Mouse (Mus musculus): ENCODE results near the gene Pde3b. TPM values are rescaled to one million over a fixed set of nuclear protein-coding genes. Genes with fewer than 3 reads are reported as not detected.
"Not testable (repeated sequence)": the region's sequence is repeated elsewhere in the genome, so short reads cannot be mapped to it uniquely, and the experiment has no call there.

The Pde3b gene
- polyA plus RNA-seq (2015; fragmentation: Nextera tagmentation; extraction: Ambion mirVana) = 1.7 and 2.1 TPM in 2 replicates

DNA sequence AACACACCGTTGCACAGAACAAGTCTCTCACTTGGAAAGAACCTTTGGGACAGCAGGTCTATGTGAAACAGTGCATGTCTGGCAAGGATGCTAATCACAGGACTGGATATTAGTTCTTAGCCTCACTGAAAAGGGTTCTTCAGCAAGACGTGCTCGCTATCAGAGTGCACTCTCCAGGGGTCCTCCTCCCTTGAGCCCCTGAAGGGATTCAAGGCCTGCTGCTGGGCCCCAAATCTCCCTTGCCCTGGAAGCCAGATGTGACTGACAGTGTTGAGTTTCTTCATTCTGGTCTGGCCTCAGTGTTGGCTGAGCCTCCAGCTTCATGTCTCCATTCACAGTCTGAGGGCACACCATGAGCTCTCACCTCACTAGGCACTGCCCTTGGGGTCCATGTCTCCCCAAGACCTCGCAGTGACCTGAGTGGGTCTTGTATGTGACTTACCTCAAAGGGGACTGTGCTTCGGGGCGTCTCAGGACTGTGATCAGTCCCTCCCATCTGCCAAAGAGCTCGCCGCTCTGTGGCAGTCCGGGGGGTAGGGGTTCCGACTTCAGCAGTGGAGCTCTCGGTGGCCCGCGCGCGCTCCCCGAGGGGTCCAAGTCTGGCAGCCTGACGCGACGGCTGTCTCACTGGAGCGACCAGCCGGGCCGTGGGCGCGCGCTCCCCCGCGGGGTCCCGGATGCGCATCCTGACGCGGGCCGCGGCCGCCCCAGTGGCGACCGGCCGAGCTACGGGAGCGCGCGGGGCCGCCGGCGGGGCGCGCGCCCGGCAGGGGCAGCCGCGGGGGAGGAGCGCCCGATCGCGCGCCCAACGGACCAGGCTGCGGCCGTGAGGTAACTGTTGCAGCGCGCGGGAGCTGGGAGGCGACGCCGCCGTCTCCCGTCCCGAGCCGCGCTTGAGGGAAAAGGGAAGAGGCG is at the start of gene Pde3b:
TSS of gene Pde3b (plus strand) at position 861 of the 915 bp plus-strand sequence.
- TF ChIP-seq CTCF (IDR thresholded peaks at IDR 0.05; ENCODE audit: low read depth) = no peak
- H3K27me3 ChIP-seq (replicated peaks; ENCODE audit: control insufficient read depth, insufficient read depth, low read length) = peaks cover 5% of the 10 kb centered on the region; the same call in 1 of the 2 replicates
- WGBS = 4% methylated on average over 52 of the region's 70 CpGs
- H3K4me1 ChIP-seq (replicated peaks; ENCODE audit: control insufficient read depth, insufficient read depth, low read length) = no peaks in the 10 kb centered on the region
- H3K27ac ChIP-seq (ENCODE audit: low read depth, low read length) = peak within 1 kb of the TSS; percentile 57
- no peaks in the 10 kb centered on the region for H3K9me3 ChIP-seq (ENCODE audit: control insufficient read depth)
- peak within 1 kb of the TSS; percentile 84 for H3K4me3 ChIP-seq (ENCODE audit: low read depth, low read length)
- peak within 1 kb of the TSS; percentile 100 for H3K4me2 ChIP-seq (replicated peaks; ENCODE audit: low read depth)
- peak within 1 kb of the TSS; percentile 64 for H3K9ac ChIP-seq (ENCODE audit: low read depth, low read length)
- no peaks in the 10 kb centered on the region for H3K36me3 ChIP-seq (ENCODE audit: control insufficient read depth, insufficient read depth)
- peak; percentile 84 for ATAC-seq

DNA sequence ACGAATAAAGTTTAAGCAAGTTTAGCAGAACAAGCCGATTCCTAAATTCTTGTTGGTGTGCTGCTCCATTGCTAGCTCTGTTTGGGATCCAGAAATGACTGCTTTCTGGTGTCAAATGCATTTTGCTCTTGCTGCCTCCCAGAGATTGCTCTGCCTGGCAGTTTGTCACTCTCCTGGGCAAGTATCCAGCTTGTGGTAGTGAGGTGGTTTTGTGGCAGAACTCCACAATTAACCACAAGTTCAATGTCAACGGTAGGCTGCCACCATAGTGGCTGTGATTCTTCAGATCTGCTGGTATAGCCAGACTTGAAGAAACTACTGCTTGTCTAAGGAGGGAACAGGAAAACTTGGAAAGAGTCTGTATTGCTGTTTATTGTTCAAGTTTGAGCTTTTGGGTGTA is 13.0 kb upstream of the Pde3b start:
- Histone ChIP-seq H3K4me3 (ENCODE audit: low read depth, low read length) (no peak overlapping the region), H3K27ac (ENCODE audit: low read depth, low read length) (no peak overlapping the region), H3K36me3 (ENCODE audit: control insufficient read depth, insufficient read depth) (no peaks in the 10 kb centered on the region), H3K27me3 (replicated peaks; ENCODE audit: control insufficient read depth, insufficient read depth, low read length) (no peaks in the 10 kb centered on the region), H3K9ac (ENCODE audit: low read depth, low read length) (no peak overlapping the region), H3K4me2 (replicated peaks; ENCODE audit: low read depth) (no peak overlapping the region), H3K9me3 (ENCODE audit: control insufficient read depth) (no peaks in the 10 kb centered on the region), H3K4me1 (replicated peaks; ENCODE audit: control insufficient read depth, insufficient read depth, low read length) (no peaks in the 10 kb centered on the region)
- ATAC-seq = no peak
- 85% methylated on average over 3 of the region's 3 CpGs for WGBS
- no peak for TF ChIP-seq CTCF (IDR thresholded peaks at IDR 0.05; ENCODE audit: low read depth)

DNA sequence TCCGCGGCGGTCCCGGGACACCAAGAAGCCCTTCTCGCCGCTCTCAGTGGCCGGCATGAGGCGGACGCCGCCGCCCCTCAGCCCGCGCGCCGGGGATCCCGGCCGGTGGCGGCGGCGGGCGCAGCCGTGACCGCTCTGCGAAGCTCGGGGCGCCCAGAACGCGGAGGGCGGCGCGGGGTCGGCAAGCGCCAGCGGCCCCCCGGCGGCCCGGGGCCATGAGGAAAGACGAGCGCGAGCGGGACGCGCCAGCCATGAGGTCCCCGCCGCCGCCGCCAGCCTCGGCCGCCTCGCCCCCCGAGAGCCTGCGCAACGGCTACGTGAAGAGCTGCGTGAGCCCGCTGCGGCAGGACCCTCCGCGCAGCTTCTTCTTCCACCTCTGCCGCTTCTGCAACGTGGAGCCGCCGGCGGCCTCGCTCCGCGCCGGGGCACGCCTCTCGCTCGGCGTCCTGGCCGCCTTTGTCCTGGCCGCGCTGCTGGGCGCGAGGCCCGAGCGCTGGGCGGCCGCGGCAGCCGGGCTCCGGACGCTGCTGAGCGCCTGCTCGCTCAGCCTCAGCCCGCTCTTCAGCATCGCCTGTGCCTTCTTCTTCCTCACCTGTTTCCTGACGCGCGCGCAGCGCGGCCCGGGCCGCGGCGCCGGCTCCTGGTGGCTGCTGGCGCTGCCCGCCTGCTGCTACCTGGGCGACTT is 397 bp downstream of the Pde3b start:
- peak overlapping the region; percentile 84 for H3K4me3 ChIP-seq (ENCODE audit: low read depth, low read length)
- WGBS = under 1% methylated on average over 74 of the region's 103 CpGs
- no peaks in the 10 kb centered on the region for H3K4me1 ChIP-seq (replicated peaks; ENCODE audit: control insufficient read depth, insufficient read depth, low read length)
- no peak for TF ChIP-seq CTCF (IDR thresholded peaks at IDR 0.05; ENCODE audit: low read depth)
- ATAC-seq = peak; percentile 59
- H3K36me3 ChIP-seq (ENCODE audit: control insufficient read depth, insufficient read depth) = no peaks in the 10 kb centered on the region
- peak overlapping the region; percentile 100 for H3K4me2 ChIP-seq (replicated peaks; ENCODE audit: low read depth)
- peaks cover 5% of the 10 kb centered on the region; the same call in 1 of the 2 replicates for H3K27me3 ChIP-seq (replicated peaks; ENCODE audit: control insufficient read depth, insufficient read depth, low read length)
- H3K9ac ChIP-seq (ENCODE audit: low read depth, low read length) = peak overlapping the region; percentile 64
- H3K9me3 ChIP-seq (ENCODE audit: control insufficient read depth) = no peaks in the 10 kb centered on the region
- peak overlapping the region; percentile 57 for H3K27ac ChIP-seq (ENCODE audit: low read depth, low read length)

DNA sequence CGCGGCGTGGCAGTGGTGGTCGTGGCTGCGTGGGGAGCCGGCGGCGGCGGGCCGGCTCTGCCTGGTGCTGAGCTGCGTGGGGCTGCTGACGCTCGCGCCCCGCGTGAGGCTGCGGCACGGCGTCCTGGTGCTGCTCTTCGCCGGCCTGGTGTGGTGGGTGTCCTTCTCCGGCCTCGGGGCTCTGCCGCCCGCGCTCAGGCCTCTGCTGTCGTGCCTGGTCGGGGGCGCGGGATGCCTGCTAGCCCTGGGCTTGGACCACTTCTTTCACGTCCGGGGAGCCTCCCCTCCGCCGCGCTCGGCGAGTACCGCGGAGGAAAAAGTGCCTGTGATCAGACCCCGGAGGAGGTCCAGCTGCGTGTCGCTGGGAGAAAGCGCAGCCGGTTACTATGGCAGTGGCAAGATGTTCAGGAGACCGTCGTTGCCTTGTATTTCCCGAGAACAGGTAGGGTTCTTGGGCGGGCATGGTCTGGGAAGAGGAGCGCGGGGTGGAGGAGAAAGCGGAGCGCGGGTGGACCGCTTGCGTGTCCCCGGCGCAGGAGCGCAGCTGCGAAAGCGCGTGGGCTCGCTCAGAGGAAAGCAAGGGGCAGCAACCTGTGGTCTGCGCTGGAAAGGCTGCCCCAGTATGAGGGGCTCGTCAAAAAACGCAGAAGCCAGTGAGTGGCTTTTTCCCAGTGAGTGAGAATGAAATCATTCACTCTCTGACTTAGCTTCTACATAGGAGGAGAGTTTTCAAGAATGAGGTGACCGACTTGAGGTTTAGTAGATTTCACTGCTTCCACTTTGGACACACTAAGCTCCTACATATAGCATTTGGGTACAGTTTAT is 1.2 kb downstream of the Pde3b start:
- no peak for TF ChIP-seq CTCF (IDR thresholded peaks at IDR 0.05; ENCODE audit: low read depth)
- peaks cover 5% of the 10 kb centered on the region; the same call in 1 of the 2 replicates for H3K27me3 ChIP-seq (replicated peaks; ENCODE audit: control insufficient read depth, insufficient read depth, low read length)

DNA sequence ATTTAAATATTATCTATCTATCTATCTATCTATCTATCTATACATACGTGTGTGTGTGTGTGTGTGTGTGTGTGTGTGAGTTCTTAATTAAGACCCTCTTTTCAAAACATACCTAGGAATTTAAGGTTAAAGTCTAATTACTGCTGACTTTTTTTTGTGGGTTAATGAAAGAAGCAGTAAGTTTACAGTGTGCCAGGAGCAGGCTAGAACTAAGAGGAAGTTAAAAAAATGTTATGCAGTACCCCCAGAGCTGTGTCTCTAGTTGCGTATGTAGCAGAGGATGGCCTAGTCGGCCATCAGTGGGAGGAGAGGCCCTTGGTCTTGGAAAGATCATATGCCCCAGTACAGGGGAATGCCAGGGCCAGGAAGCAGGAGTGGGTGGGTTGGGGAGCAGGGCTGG is 4.2 kb downstream of the Pde3b start:
- not testable (repeated sequence) for H3K4me1 ChIP-seq (replicated peaks; ENCODE audit: control insufficient read depth, insufficient read depth, low read length); H3K36me3 ChIP-seq (ENCODE audit: control insufficient read depth, insufficient read depth)

More for the DNA sequence above, 1.2 kb downstream of the Pde3b start:
- Histone ChIP-seq H3K4me2 (replicated peaks; ENCODE audit: low read depth) (peak overlapping the region; percentile 100), H3K4me1 (replicated peaks; ENCODE audit: control insufficient read depth, insufficient read depth, low read length) (no peaks in the 10 kb centered on the region), H3K9ac (ENCODE audit: low read depth, low read length) (peak overlapping the region; percentile 64), H3K36me3 (ENCODE audit: control insufficient read depth, insufficient read depth) (no peaks in the 10 kb centered on the region), H3K4me3 (ENCODE audit: low read depth, low read length) (peak overlapping the region; percentile 84), H3K9me3 (ENCODE audit: control insufficient read depth) (no peaks in the 10 kb centered on the region), H3K27ac (ENCODE audit: low read depth, low read length) (peak overlapping the region; percentile 57; the same call in 1 of the 2 replicates)
- ATAC-seq = peak; percentile 60
- under 1% methylated on average over 65 of the region's 66 CpGs for WGBS

More for the DNA sequence above, 4.2 kb downstream of the Pde3b start:
- not testable (repeated sequence) for H3K27me3 ChIP-seq (replicated peaks; ENCODE audit: control insufficient read depth, insufficient read depth, low read length); H3K4me3 ChIP-seq (ENCODE audit: low read depth, low read length); H3K9me3 ChIP-seq (ENCODE audit: control insufficient read depth); H3K9ac ChIP-seq (ENCODE audit: low read depth, low read length); H3K4me2 ChIP-seq (replicated peaks; ENCODE audit: low read depth); ATAC-seq; H3K27ac ChIP-seq (ENCODE audit: low read depth, low read length)
- WGBS = 77% methylated on average over 3 of the region's 3 CpGs
